Mouse (Mus musculus): ENCODE measurements around the gene Asap3.

Gene Asap3

GRCm38 (mm10) chr4:136259916-136260315 lies 53.8 kb downstream of the Asap3 start:
- no peak for DNase-seq (ENCODE audit: low read depth)

DNA sequence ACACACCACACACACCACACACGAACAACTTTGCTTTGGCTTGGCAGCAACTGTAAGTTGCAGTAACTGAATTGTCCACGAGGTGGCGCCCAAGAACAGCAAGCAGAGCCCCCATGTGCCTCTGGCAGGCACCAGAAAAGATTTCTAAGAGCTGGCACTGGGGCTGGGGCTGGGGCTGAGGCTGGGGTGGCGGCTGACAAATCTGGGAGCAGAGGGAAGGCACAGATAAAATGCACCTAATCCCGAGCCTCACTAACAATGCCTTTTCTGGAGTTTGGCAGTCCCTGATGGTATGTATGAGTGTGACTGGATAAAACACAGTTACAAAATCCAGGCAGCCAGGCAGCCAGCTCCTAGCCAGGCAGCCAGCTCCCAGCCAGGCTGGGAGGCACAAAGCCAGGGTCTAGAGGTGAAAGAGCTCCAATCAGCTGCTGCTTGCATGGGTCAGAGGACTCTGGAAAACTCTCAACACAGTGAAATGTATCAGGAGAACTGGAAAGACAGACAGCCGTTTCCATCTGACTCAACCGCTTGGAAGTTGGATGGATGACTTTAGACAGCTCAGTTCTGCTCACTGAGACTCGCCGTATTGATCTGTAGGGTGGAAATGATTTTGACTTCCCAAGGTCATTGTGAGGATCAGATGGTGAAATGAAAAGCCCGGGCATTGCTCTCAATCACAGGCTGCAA lies 54.5 kb downstream of the Asap3 start:
- peak; percentile 70 for DNase-seq (ENCODE audit: low read depth)

GRCm38 (mm10) chr4:136261912-136262311 lies 55.7 kb downstream of the Asap3 start:
- DNase-seq (ENCODE audit: low read depth), result no peak

DNA sequence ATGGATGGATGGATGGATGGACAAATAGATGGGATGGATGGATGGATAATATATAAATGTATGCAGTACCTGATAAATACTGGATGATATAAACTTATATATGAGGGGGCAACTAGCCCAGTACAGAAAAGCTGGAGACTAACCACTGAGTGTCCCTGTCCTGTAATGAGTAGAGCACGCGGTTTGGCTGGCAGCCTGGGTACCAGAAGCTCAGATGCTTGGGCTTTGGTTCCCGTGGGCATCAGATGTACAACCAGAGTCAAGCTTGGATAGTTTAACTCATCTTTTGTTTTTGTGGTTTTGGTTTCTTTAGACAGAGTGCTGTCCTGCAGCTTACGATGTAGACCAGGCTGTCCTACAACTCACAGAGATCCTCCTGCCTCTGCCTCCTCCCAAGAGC lies 57.4 kb downstream of the Asap3 start:
- DNase-seq (ENCODE audit: low read depth), result no peak

DNA sequence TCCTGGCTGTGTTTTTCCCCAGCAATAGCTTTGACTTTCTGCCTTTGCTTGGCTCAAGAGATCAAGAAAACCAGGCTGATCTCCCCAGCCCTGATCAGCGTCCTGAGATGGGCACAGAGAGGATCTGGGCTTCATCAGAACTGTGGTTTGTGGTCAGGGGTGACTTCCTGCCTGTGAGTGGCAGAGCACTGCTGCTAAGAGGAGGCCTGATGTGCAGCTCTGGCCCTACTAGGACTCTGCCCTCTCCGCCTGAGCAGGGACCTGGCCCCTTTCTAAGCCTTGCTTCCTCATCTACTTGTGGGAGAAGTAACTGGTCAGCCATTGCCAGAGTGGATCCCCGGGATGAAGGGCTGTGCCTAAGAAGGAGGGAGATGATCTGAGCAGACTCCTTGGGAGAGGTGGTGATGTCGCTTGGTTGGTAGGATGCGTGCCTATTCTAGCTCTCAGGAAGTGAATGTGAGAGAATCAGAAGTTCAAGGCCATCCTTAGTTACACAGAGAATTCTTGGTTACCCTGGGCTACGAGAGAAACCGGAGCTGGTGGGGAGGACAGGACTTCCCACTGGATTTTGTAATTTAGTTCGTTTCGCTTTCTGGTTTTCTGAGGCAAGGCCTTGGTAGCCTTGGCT lies 60.7 kb downstream of the Asap3 start:
- DNase-seq (ENCODE audit: low read depth), result no peak

DNA sequence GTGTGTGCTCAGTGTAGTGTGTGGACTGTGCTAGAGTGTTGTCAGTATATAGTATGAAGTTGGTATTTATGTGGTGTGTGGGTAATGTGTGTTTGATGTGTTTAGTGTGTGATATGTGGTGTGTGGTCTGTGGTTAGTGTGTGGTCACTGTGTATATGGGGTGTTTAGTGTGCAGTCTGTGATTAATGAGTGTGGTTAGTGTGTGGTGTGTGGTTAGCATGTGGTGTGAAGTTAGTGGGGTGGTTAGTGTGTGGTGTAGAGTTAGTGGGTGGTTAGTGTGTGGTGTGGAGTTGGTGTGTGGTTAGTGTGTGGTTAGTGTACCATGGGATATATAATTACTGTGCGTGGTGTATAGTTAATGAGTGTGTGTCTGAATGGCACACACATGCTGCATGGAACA lies 62.7 kb downstream of the Asap3 start:
- no peak for DNase-seq (ENCODE audit: low read depth)

DNA sequence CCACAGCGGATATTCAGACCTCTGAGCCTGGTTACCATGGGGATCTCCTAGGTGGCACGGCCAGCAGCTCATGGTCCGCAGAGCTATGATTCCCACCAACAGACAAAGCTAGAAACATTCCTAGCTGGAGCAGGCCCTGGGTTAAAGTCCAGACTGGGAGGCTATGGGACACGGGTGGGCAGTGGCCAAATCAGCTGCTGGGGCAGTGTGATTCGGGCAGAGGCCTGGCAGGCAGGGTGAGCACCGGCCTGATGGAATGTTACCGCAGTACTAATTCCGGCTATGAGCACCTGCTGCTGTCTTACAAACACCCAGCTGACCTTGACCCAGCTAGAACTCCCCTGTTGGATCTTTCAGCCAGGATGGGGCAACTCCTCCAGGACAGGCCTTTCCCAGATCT lies 64.5 kb downstream of the Asap3 start:
- DNase-seq (ENCODE audit: low read depth), result no peak

DNA sequence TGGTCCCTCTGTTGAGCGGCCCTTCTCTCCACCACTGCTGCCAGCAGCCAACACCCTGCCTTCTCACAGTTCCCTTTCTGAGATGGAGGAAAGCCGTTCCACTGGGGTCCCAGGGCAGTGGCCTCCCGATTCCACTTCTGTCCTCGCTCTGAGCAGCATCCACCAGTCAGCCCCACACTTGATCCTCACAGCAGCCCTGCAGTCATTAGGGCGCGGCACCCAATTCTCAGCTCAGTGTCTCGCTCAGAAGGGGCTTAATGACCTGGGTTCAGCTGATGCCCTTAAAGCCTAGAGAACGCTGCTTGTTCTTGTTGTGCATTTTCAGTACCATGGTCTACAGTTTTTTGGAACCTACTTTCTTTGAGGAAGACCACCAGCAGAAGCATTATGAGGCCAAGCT lies 74.9 kb downstream of the Asap3 start:
- DNase-seq (ENCODE audit: low read depth), result no peak

GRCm38 (mm10) chr4:136281611-136282010 lies 75.4 kb downstream of the Asap3 start:
- no peak for DNase-seq (ENCODE audit: low read depth)

- no peak for DNase-seq (ENCODE audit: low read depth)
Measured at GRCm38 (mm10) chr4:136282621-136283480, 76.7 kb downstream of the Asap3 start.

- no peak for DNase-seq (ENCODE audit: low read depth)
Measured at GRCm38 (mm10) chr4:136283783-136284182, 77.6 kb downstream of the Asap3 start.

DNA sequence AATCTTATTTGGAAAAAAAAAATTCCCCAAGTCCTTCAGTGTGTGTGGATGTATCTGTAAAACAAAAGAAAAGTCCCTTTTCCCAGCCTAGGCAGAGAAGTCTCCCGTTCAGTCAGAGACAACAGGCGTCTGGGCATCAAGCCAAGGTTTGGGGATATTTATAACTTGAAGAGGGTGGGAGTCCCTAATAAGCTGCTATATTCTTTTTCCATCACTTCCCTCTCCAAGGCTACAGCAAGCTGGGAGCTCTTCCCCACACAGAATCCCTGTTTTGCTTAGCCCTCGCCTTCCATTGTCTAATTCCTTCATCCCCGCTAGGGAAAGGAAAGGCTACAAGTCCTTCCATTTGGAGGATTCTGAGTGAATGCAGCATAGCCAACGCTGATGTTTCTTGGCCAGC lies 78.3 kb downstream of the Asap3 start, which contains the start of gene Zfp46:
Gene Zfp46 (plus strand): TSS at position 229 of the 400 bp plus-strand sequence.
- DNase-seq (ENCODE audit: low read depth), result peak; percentile 35

GRCm38 (mm10) chr4:136284891-136285290 lies 78.7 kb downstream of the Asap3 start:
- no peak for DNase-seq (ENCODE audit: low read depth)

DNA sequence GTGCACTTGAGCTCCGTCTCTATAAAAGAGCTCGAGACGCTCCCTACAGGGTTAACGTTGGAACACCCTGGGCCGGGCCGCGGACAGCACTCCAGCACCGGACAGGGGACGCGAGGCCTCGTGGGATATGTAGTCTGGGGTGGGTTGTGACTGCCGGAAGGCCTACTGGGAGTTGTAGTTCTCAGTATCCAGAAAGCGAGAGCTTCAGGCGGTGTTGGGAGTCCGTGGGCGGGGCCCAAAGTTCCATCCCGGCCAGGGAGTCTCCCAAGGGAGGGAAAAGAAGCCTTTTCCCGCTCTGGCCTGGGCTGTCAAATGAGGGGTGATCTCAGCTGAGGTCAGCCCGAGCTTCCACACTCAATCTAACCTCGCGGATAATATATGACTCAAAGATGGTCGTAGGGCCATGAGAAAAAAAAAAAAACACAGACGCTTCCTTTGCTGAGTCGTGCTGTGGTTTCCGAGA lies 79.2 kb downstream of the Asap3 start:
- peak; percentile 88 for DNase-seq (ENCODE audit: low read depth)

DNA sequence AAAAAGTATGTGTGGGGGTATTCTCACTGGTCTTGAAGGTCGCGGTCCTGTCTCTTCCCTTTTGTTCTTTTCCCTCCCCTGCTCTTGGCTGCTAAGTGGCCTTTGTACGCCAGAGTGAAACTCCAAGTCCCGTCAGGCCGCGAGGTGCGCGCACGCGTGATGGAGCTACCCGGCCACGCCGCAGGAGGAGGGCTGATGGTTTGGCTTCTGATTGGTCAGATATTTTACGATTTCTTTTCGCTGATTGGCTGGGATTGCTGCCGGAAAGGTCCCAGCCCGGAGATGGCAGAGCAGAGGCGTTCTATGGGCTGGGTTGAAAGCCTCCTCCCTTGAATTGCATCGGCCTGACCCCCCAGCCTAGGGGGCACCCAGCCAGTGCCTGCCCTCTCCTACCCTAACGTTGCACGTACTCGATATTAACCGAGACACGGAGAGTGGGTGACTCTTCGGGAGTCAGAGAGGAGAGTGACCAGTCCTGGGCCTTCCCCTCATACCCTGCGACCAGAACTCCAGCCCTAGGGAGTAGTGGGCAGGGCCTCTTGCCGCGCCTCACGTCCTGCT lies 79.7 kb downstream of the Asap3 start:
- peak; percentile 95 for DNase-seq (ENCODE audit: low read depth)

DNA sequence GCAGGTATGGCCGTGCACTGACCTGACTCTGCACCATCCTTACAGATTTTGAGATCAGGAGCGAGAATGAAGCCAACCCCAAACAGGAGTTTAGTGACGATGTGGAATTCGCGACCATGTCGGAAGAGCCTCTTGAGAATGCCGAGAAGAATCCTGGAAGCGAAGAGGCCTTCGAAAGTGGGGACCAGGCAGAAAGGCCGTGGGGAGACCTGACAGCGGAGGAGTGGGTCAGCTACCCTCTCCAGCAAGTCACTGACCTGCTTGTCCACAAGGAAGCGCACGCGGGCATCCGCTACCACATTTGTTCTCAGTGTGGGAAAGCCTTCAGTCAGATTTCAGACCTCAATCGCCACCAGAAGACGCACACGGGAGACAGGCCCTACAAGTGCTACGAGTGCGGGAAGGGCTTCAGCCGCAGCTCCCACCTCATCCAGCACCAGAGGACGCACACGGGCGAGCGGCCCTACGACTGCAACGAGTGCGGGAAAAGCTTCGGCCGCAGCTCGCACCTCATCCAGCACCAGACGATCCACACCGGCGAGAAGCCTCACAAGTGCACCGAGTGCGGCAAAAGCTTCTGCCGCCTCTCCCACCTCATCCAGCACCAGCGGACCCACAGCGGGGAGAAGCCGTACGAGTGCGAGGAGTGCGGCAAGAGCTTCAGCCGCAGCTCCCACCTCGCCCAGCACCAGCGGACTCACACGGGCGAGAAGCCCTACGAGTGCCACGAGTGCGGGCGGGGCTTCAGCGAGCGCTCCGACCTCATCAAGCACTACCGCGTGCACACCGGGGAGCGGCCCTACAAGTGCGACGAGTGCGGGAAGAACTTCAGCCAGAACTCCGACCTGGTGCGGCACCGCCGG lies 84.0 kb downstream of the Asap3 start:
- DNase-seq (ENCODE audit: low read depth), result no peak

GRCm38 (mm10) chr4:136290781-136291595 lies 84.8 kb downstream of the Asap3 start:
- no peak for DNase-seq (ENCODE audit: low read depth)

GRCm38 (mm10) chr4:136291692-136292091 lies 85.5 kb downstream of the Asap3 start:
- no peak for DNase-seq (ENCODE audit: low read depth)

Data from fibroblast of lung, adult 2 months (primary cell).